Mouse (Mus musculus): ENCODE data around the gene Slco3a1. TPM values are rescaled to one million over a fixed set of nuclear protein-coding genes. Genes with fewer than 3 reads are reported as not detected.

The Slco3a1 gene
- total RNA-seq (2023), result 81.9 TPM

GRCm38 (mm10) chr7:74554608-74555311, at the start of gene Slco3a1:
Slco3a1 (minus strand) TSS chr7:74554780.

Measured in CD4-positive naive resting alpha-beta T cell, adult 76 days (primary cell).